Comparison of ENCODE assay signal across 14 mouse cellular contexts in genomic region chr6:119416643-119417042, GRCm38 (mm10). TPM values are rescaled to one million over a fixed set of nuclear protein-coding genes. Genes with fewer than 3 reads are reported as not detected.
DNase-seq lines count a peak whose midpoint lies in the region; ATAC-seq and TF ChIP-seq lines count a peak whose summit lies in the region.
"Had no signal": no experiment of that assay in that cellular context is flagged by ENCODE, and none has a peak within 500 bp of the region (broad histone marks: within the 10 kb centered on the region; RNA-seq: fewer than 3 reads in every experiment).

No protein-coding gene starts in this region.

- peak overlapping the region; percentile 62; the same call in 1 of the 2 replicates for H3K4me2 ChIP-seq in heart, embryonic 12.5 days
- H3K4me2 ChIP-seq in lung, postnatal 0 days (replicated peaks; ENCODE audit: low read depth, low read length): peak overlapping the region; percentile 42
- peak overlapping the region; percentile 39 for H3K4me2 ChIP-seq in intestine, embryonic 15.5 days (replicated peaks)

- H3K9ac ChIP-seq in heart, embryonic 12.5 days: no peak overlapping the region
- no peak overlapping the region for H3K9ac ChIP-seq in lung, postnatal 0 days (replicated peaks; ENCODE audit: low read depth)
- no peak overlapping the region for H3K9ac ChIP-seq in intestine, embryonic 15.5 days
- H3K9ac ChIP-seq: embryonic facial prominence, embryonic 12.5 days; forebrain, postnatal 0 days; stomach, embryonic 15.5 days had no signal

- no peak for ATAC-seq in heart, embryonic 12.5 days (ENCODE audit: insufficient number of reproducible peaks, low FRiP score)
- no peak for ATAC-seq in lung, postnatal 0 days
- ATAC-seq in intestine, embryonic 15.5 days: no peak
- ATAC-seq: CD4-positive, CD25-positive, alpha-beta regulatory T cell, adult 4 months; forebrain, postnatal 0 days had no signal

- TF ChIP-seq EP300 in lung, postnatal 0 days (IDR thresholded peaks at IDR 0.05): no peak

- 74% methylated on average over 6 of the region's 6 CpGs for WGBS in heart, embryonic 12.5 days
- WGBS in lung, postnatal 0 days: 64% methylated on average over 6 of the region's 6 CpGs
- 57% methylated on average over 6 of the region's 6 CpGs for WGBS in intestine, embryonic 15.5 days
- 35% methylated on average over 6 of the region's 6 CpGs for WGBS in small intestine, adult 2 months

- TF ChIP-seq CTCF in lung, postnatal 0 days (IDR thresholded peaks at IDR 0.05): no peak
- TF ChIP-seq CTCF in small intestine, adult 2 months (IDR thresholded peaks at IDR 0.05; ENCODE audit: extremely low read depth, insufficient read length, insufficient replicate concordance, low read depth, low read length): no peak

- H3K27ac ChIP-seq in heart, embryonic 12.5 days (ENCODE audit: poor library complexity, severe bottlenecking): no peak overlapping the region
- H3K27ac ChIP-seq in lung, postnatal 0 days (ENCODE audit: low read length): no peak overlapping the region
- 0 out of 2 replicates have a peak overlapping the region, but pooled peaks have one; percentile 8 for H3K27ac ChIP-seq in intestine, embryonic 15.5 days
- H3K27ac ChIP-seq in small intestine, adult 2 months (ENCODE audit: insufficient read depth, low read depth, low read length): peak overlapping the region; percentile 76
- H3K27ac ChIP-seq: embryonic facial prominence, embryonic 12.5 days; stomach, embryonic 15.5 days had no signal

- DNase-seq in heart, adult 18-20 months: no peak
- DNase-seq in lung, postnatal 0 days (ENCODE audit: low spot score): no peak
- DNase-seq in lung, postnatal 14 days: no peak
- no peak for DNase-seq in ovary, postnatal 14 days (ENCODE audit: low spot score)
- no peak for DNase-seq in MN1 (ENCODE audit: low spot score)
- DNase-seq: cerebellum, adult 8-10 months; forebrain, postnatal 0 days; right cerebral cortex, postnatal 25 days had no signal

- no peak for TF ChIP-seq POLR2A in small intestine, adult 2 months (IDR thresholded peaks at IDR 0.05; ENCODE audit: low read depth, low read length)

- no peaks in the 10 kb centered on the region for H3K9me3 ChIP-seq in heart, embryonic 12.5 days (replicated peaks)
- H3K9me3 ChIP-seq in lung, postnatal 0 days (ENCODE audit: low read length): no peaks in the 10 kb centered on the region
- H3K9me3 ChIP-seq in intestine, embryonic 15.5 days: no peaks in the 10 kb centered on the region
- H3K9me3 ChIP-seq: embryonic facial prominence, embryonic 12.5 days; stomach, embryonic 15.5 days had no signal

- no peak overlapping the region for H3K4me3 ChIP-seq in heart, embryonic 12.5 days
- H3K4me3 ChIP-seq in lung, postnatal 0 days (ENCODE audit: low read depth, low read length): peak overlapping the region; percentile 17; the same call in 1 of the 2 replicates
- H3K4me3 ChIP-seq in intestine, embryonic 15.5 days (replicated peaks): peak overlapping the region; percentile 28
- peak overlapping the region; percentile 56 for H3K4me3 ChIP-seq in small intestine, adult 2 months (ENCODE audit: low read depth, low read length)
- H3K4me3 ChIP-seq: embryonic facial prominence, embryonic 12.5 days; stomach, embryonic 15.5 days had no signal

- H3K4me1 ChIP-seq in heart, embryonic 12.5 days (replicated peaks): peaks cover 33% of the 10 kb centered on the region
- peaks cover 3% of the 10 kb centered on the region; the same call in 1 of the 2 replicates for H3K4me1 ChIP-seq in lung, postnatal 0 days (ENCODE audit: insufficient read depth, low read depth, low read length)
- H3K4me1 ChIP-seq in intestine, embryonic 15.5 days (replicated peaks): peaks cover 2% of the 10 kb centered on the region; the same call in 1 of the 2 replicates
- H3K4me1 ChIP-seq in small intestine, adult 2 months (ENCODE audit: control insufficient read depth, insufficient read depth, insufficient read length, low read length): peaks cover 38% of the 10 kb centered on the region
- H3K4me1 ChIP-seq: embryonic facial prominence, embryonic 12.5 days had no signal

- H3K36me3 ChIP-seq in heart, embryonic 12.5 days: no peaks in the 10 kb centered on the region
- no peaks in the 10 kb centered on the region for H3K36me3 ChIP-seq in lung, postnatal 0 days (ENCODE audit: insufficient read depth, low read length)
- no peaks in the 10 kb centered on the region for H3K36me3 ChIP-seq in intestine, embryonic 15.5 days
- H3K36me3 ChIP-seq in small intestine, adult 2 months (ENCODE audit: control insufficient read depth, insufficient read depth, low read length): peaks cover 6% of the 10 kb centered on the region
- H3K36me3 ChIP-seq: embryonic facial prominence, embryonic 12.5 days; stomach, embryonic 15.5 days had no signal

- no peaks in the 10 kb centered on the region for H3K27me3 ChIP-seq in heart, embryonic 12.5 days (replicated peaks)
- no peaks in the 10 kb centered on the region for H3K27me3 ChIP-seq in lung, postnatal 0 days (replicated peaks; ENCODE audit: insufficient read depth, low read length)
- H3K27me3 ChIP-seq in intestine, embryonic 15.5 days (replicated peaks): no peaks in the 10 kb centered on the region
- no peaks in the 10 kb centered on the region for H3K27me3 ChIP-seq in small intestine, adult 2 months (ENCODE audit: control insufficient read depth, insufficient read depth, low read length)
- H3K27me3 ChIP-seq: embryonic facial prominence, embryonic 12.5 days; stomach, embryonic 15.5 days had no signal

RNA-seq across cellular contexts. Expression of gene Adipor2, which starts 0.9 kb away (rescaled TPM):
- polyA plus RNA-seq in heart, embryonic 12.5 days (2016; fragmentation: Nextera tagmentation; extraction: Ambion mirVana): 27.8 and 30.2 TPM in 2 replicates
- 10 to 100 TPM; 71.4 to 86.5 TPM for total RNA-seq in heart, adult 18-20 months (2021)
- polyA plus RNA-seq in lung, postnatal 0 days (2015; fragmentation: Nextera tagmentation; extraction: Ambion mirVana): 60.7 and 66.4 TPM in 2 replicates
- polyA plus RNA-seq in intestine, embryonic 15.5 days (2015; fragmentation: Nextera tagmentation; extraction: Ambion mirVana): 101 and 111 TPM in 2 replicates
- polyA plus RNA-seq in small intestine, adult 2 months (2012; rRNA removed): 43.4 and 112 TPM in 2 replicates

Comparison
In these comparisons a context has a peak if more than half of its experiments do, and no peak if none do; other contexts are left out.
1. H3K27ac ChIP-seq: peak in intestine, embryonic 15.5 days (single experiment) and small intestine, adult 2 months (single experiment); none in heart, embryonic 12.5 days (single experiment) and lung, postnatal 0 days (single experiment).
2. Peak in every context shown above with its lines, with median percentiles within 50 percentile points of each other: H3K4me2 ChIP-seq.